Mouse (Mus musculus) brown adipose tissue, adult 24 weeks (tissue): ENCODE measurements at regions not wholly inside any gene's neighbourhood (a gene's known extent, or its start where the extent isn't known, plus 50 kb on each side); places are given as distances from the start of the nearest gene placed in this dataset.

Source experiments
- H3K27ac ChIP-seq: fragments of 200-500 bp; replicated peaks from 2 replicates; pipeline ENCODE4 v1.5.1; 2012; ENCODE audit warnings: low read depth, mild to moderate bottlenecking, low read length
- H3K4me1 ChIP-seq: fragments of 200-500 bp; 2 replicates; pipeline ENCODE4 v1.6.1; 2012; ENCODE audit warnings: low read length, mixed read lengths; ENCODE audit not compliant: control insufficient read depth, insufficient read depth, insufficient read length
- H3K4me3 ChIP-seq: fragments of 200-500 bp; 2 replicates; pipeline ENCODE4 v1.5.1; 2012; ENCODE audit warnings: low read depth, mild to moderate bottlenecking, low read length, moderate library complexity; ENCODE audit not compliant: insufficient read depth

- no peak overlapping the region for H3K4me3 ChIP-seq
- H3K4me1 ChIP-seq, result no peaks in the 10 kb centered on the region
- H3K27ac ChIP-seq, result no peak overlapping the region
These were observed 112.7 kb upstream of the Spred2 start for GRCm38 (mm10) chr11:19811271-19811991.

GRCm38 (mm10) chr11:19811992-19812690 lies 112.0 kb upstream of the Spred2 start:
- Histone ChIP-seq H3K4me3 (no peak overlapping the region), H3K4me1 (no peaks in the 10 kb centered on the region), H3K27ac (no peak overlapping the region)

- no peaks in the 10 kb centered on the region for H3K4me1 ChIP-seq
- no peak overlapping the region for H3K4me3 ChIP-seq
- H3K27ac ChIP-seq, result no peak overlapping the region
These were observed 110.6 kb upstream of the Spred2 start for GRCm38 (mm10) chr11:19813549-19813948.

- Histone ChIP-seq H3K27ac (no peak overlapping the region), H3K4me3 (no peak overlapping the region), H3K4me1 (no peaks in the 10 kb centered on the region)
These were observed 101.2 kb upstream of the Spred2 start for GRCm38 (mm10) chr11:19822991-19823390.

GRCm38 (mm10) chr11:19823461-19823895 lies 100.7 kb upstream of the Spred2 start:
- H3K4me3 ChIP-seq, result no peak overlapping the region
- no peak overlapping the region for H3K27ac ChIP-seq

GRCm38 (mm10) chr11:19826481-19827185 lies 97.5 kb upstream of the Spred2 start:
- no peaks in the 10 kb centered on the region for H3K4me1 ChIP-seq
- H3K27ac ChIP-seq, result no peak overlapping the region
- no peak overlapping the region for H3K4me3 ChIP-seq

More at GRCm38 (mm10) chr11:19823461-19823895, 100.7 kb upstream of the Spred2 start:
- no peaks in the 10 kb centered on the region for H3K4me1 ChIP-seq

GRCm38 (mm10) chr11:19827996-19828395 lies 96.2 kb upstream of the Spred2 start:
- Histone ChIP-seq H3K4me3 (no peak overlapping the region), H3K4me1 (no peaks in the 10 kb centered on the region), H3K27ac (no peak overlapping the region)

- Histone ChIP-seq H3K27ac (no peak overlapping the region), H3K4me1 (no peaks in the 10 kb centered on the region), H3K4me3 (no peak overlapping the region)
These were observed 95.2 kb upstream of the Spred2 start for GRCm38 (mm10) chr11:19828959-19829401.

- no peak overlapping the region for H3K4me3 ChIP-seq
- no peak overlapping the region for H3K27ac ChIP-seq
- no peaks in the 10 kb centered on the region for H3K4me1 ChIP-seq
These were observed 94.5 kb upstream of the Spred2 start for GRCm38 (mm10) chr11:19829564-19830279.

- no peak overlapping the region for H3K27ac ChIP-seq
- H3K4me1 ChIP-seq, result no peaks in the 10 kb centered on the region
- no peak overlapping the region for H3K4me3 ChIP-seq
These were observed 93.7 kb upstream of the Spred2 start for GRCm38 (mm10) chr11:19830280-19831062.

- H3K27ac ChIP-seq, result no peak overlapping the region
- no peak overlapping the region for H3K4me3 ChIP-seq
- H3K4me1 ChIP-seq, result no peaks in the 10 kb centered on the region
These were observed 89.6 kb upstream of the Spred2 start for GRCm38 (mm10) chr11:19834561-19834960.

- H3K27ac ChIP-seq, result no peak overlapping the region
- no peak overlapping the region for H3K4me3 ChIP-seq
- no peaks in the 10 kb centered on the region for H3K4me1 ChIP-seq
These were observed 88.9 kb upstream of the Spred2 start for GRCm38 (mm10) chr11:19835221-19835745.

- H3K4me1 ChIP-seq, result no peaks in the 10 kb centered on the region
- H3K27ac ChIP-seq, result no peak overlapping the region
- H3K4me3 ChIP-seq, result no peak overlapping the region
These were observed 85.2 kb upstream of the Spred2 start for GRCm38 (mm10) chr11:19838932-19839331.

GRCm38 (mm10) chr11:19843084-19843483 lies 81.1 kb upstream of the Spred2 start:
- no peak overlapping the region for H3K27ac ChIP-seq
- H3K4me1 ChIP-seq, result no peaks in the 10 kb centered on the region
- no peak overlapping the region for H3K4me3 ChIP-seq
